Mouse (Mus musculus): ENCODE measurements at regions not wholly inside any gene's neighbourhood (a gene's known extent, or its start where the extent isn't known, plus 50 kb on each side); places are given as distances from the start of the nearest gene placed in this dataset.

- Histone ChIP-seq H3K4me3 (no peak overlapping the region), H3K79me2 (ENCODE audit: control insufficient read depth, insufficient read depth) (no peaks in the 10 kb centered on the region), H3K4me2 (ENCODE audit: low read depth) (no peak overlapping the region), H3ac (ENCODE audit: control insufficient read depth, insufficient read length) (no peak overlapping the region), H3K36me3 (ENCODE audit: control insufficient read depth, insufficient read depth) (no peaks in the 10 kb centered on the region), H3K27me3 (ENCODE audit: control insufficient read depth, insufficient read depth, insufficient read length) (no peaks in the 10 kb centered on the region)
- TF ChIP-seq POLR2A (IDR thresholded peaks at IDR 0.05; ENCODE audit: insufficient read length, low read depth) (no peak), SRF (IDR thresholded peaks at IDR 0.05; ENCODE audit: control insufficient read depth, insufficient read length, low read depth) (no peak), E2F4 (IDR thresholded peaks at IDR 0.05; ENCODE audit: insufficient read depth) (no peak), MYOD1 (IDR thresholded peaks at IDR 0.05; ENCODE audit: control insufficient read depth in 1 of 3, insufficient read length in 2 of 3, low read depth in 2 of 3) (no peak), POLR2AphosphoS2 (IDR thresholded peaks at IDR 0.05; ENCODE audit: insufficient read length, low read depth) (no peak), TCF3 (IDR thresholded peaks at IDR 0.05; ENCODE audit: insufficient read length, low read depth) (no peak), REST (IDR thresholded peaks at IDR 0.05; ENCODE audit: insufficient read depth, insufficient read length) (no peak), MAX (IDR thresholded peaks at IDR 0.05; ENCODE audit: low read depth) (no peak), MYOG (IDR thresholded peaks at IDR 0.05; ENCODE audit: control insufficient read depth in 1 of 3, insufficient read depth in 1 of 3, insufficient read length in 2 of 3, low read depth in 2 of 3) (no peak), USF1 (IDR thresholded peaks at IDR 0.05; ENCODE audit: low read depth) (no peak), CEBPB (IDR thresholded peaks at IDR 0.05; ENCODE audit: insufficient read depth, poor library complexity, severe bottlenecking) (no peak), TCF12 (IDR thresholded peaks at IDR 0.05; ENCODE audit: insufficient read depth, poor library complexity, severe bottlenecking) (no peak)
Measured at GRCm38 (mm10) chr17:88369971-88370370, 70.5 kb upstream of the Foxn2 start.

DNA sequence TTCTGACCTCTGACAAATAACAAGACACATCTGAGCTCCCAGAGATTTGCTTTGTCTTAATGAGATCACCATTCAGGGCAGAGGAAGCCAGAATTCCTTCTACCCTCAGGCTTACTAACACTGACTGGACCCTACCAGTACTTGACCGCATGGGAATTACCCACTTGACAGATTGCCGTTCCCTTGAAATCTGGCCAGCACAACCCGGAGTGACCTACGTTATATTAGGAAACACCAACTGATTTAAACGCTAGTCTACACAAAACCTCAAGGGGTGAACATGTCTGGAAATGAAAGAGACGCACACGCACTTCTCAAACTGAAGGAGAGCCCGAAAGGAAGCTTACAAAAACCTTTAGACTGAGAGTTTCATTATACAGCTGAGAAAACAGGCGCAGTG lies 69.8 kb upstream of the Foxn2 start:
- Histone ChIP-seq H3K27me3 (ENCODE audit: control insufficient read depth, insufficient read depth, insufficient read length) (no peaks in the 10 kb centered on the region), H3K4me3 (no peak overlapping the region), H3K36me3 (ENCODE audit: control insufficient read depth, insufficient read depth) (no peaks in the 10 kb centered on the region), H3K4me2 (ENCODE audit: low read depth) (no peak overlapping the region), H3K79me2 (ENCODE audit: control insufficient read depth, insufficient read depth) (no peaks in the 10 kb centered on the region), H3ac (ENCODE audit: control insufficient read depth, insufficient read length) (no peak overlapping the region)
- no peak for TF ChIP-seq MYOD1 (IDR thresholded peaks at IDR 0.05; ENCODE audit: control insufficient read depth in 1 of 3, insufficient read length in 2 of 3, low read depth in 2 of 3)
- TF ChIP-seq SRF (IDR thresholded peaks at IDR 0.05; ENCODE audit: control insufficient read depth, insufficient read length, low read depth), result no peak
- no peak for TF ChIP-seq MYOG (IDR thresholded peaks at IDR 0.05; ENCODE audit: control insufficient read depth in 1 of 3, insufficient read depth in 1 of 3, insufficient read length in 2 of 3, low read depth in 2 of 3)
- no peak for TF ChIP-seq CEBPB (IDR thresholded peaks at IDR 0.05; ENCODE audit: insufficient read depth, poor library complexity, severe bottlenecking)
- no peak for TF ChIP-seq E2F4 (IDR thresholded peaks at IDR 0.05; ENCODE audit: insufficient read depth)
- no peak for TF ChIP-seq REST (IDR thresholded peaks at IDR 0.05; ENCODE audit: insufficient read depth, insufficient read length)
- no peak for TF ChIP-seq TCF3 (IDR thresholded peaks at IDR 0.05; ENCODE audit: insufficient read length, low read depth)
- TF ChIP-seq USF1 (IDR thresholded peaks at IDR 0.05; ENCODE audit: low read depth), result no peak
- TF ChIP-seq POLR2A (IDR thresholded peaks at IDR 0.05; ENCODE audit: insufficient read length, low read depth), result no peak
- no peak for TF ChIP-seq POLR2AphosphoS2 (IDR thresholded peaks at IDR 0.05; ENCODE audit: insufficient read length, low read depth)
- TF ChIP-seq MAX (IDR thresholded peaks at IDR 0.05; ENCODE audit: low read depth), result no peak
- no peak for TF ChIP-seq TCF12 (IDR thresholded peaks at IDR 0.05; ENCODE audit: insufficient read depth, poor library complexity, severe bottlenecking)

DNA sequence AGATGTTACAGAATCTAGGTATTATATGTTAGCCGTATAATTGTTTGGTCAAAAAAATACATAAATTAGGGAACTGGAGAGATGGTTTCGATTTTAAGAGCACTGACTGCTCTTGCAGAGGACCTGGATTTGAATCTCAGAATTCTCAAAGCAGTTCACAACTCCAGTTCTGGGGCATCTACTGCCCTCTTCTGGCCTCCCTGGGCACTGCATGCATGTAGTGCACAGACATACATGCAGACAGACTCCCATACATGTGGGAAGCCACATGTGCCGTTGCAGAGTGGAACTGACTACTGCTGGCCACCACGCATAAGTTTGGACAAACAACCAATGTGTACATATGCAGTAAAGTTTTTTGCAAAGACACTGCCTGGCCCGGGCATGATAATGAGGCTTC lies 62.0 kb upstream of the Foxn2 start:
- H3K36me3 ChIP-seq (ENCODE audit: control insufficient read depth, insufficient read depth), result no peaks in the 10 kb centered on the region
- H3K27me3 ChIP-seq (ENCODE audit: control insufficient read depth, insufficient read depth, insufficient read length), result no peaks in the 10 kb centered on the region
- H3ac ChIP-seq (ENCODE audit: control insufficient read depth, insufficient read length), result no peak overlapping the region
- no peaks in the 10 kb centered on the region for H3K79me2 ChIP-seq (ENCODE audit: control insufficient read depth, insufficient read depth)
- no peak overlapping the region for H3K4me2 ChIP-seq (ENCODE audit: low read depth)
- TF ChIP-seq POLR2A (IDR thresholded peaks at IDR 0.05; ENCODE audit: insufficient read length, low read depth), result no peak
- no peak for TF ChIP-seq TCF3 (IDR thresholded peaks at IDR 0.05; ENCODE audit: insufficient read length, low read depth)
- no peak for TF ChIP-seq TCF12 (IDR thresholded peaks at IDR 0.05; ENCODE audit: insufficient read depth, poor library complexity, severe bottlenecking)
- TF ChIP-seq MYOD1 (IDR thresholded peaks at IDR 0.05; ENCODE audit: control insufficient read depth in 1 of 3, insufficient read length in 2 of 3, low read depth in 2 of 3), result no peak
- TF ChIP-seq USF1 (IDR thresholded peaks at IDR 0.05; ENCODE audit: low read depth), result no peak
- no peak for TF ChIP-seq MYOG (IDR thresholded peaks at IDR 0.05; ENCODE audit: control insufficient read depth in 1 of 3, insufficient read depth in 1 of 3, insufficient read length in 2 of 3, low read depth in 2 of 3)
- TF ChIP-seq E2F4 (IDR thresholded peaks at IDR 0.05; ENCODE audit: insufficient read depth), result no peak
- TF ChIP-seq CEBPB (IDR thresholded peaks at IDR 0.05; ENCODE audit: insufficient read depth, poor library complexity, severe bottlenecking), result no peak
- TF ChIP-seq SRF (IDR thresholded peaks at IDR 0.05; ENCODE audit: control insufficient read depth, insufficient read length, low read depth), result no peak
- no peak for TF ChIP-seq REST (IDR thresholded peaks at IDR 0.05; ENCODE audit: insufficient read depth, insufficient read length)
- no peak overlapping the region for H3K4me3 ChIP-seq

GRCm38 (mm10) chr17:88379389-88379788 lies 61.1 kb upstream of the Foxn2 start:
- H3K4me3 ChIP-seq, result no peak overlapping the region
- H3K27me3 ChIP-seq (ENCODE audit: control insufficient read depth, insufficient read depth, insufficient read length), result no peaks in the 10 kb centered on the region
- no peak overlapping the region for H3ac ChIP-seq (ENCODE audit: control insufficient read depth, insufficient read length)
- H3K4me2 ChIP-seq (ENCODE audit: low read depth), result no peak overlapping the region
- no peaks in the 10 kb centered on the region for H3K79me2 ChIP-seq (ENCODE audit: control insufficient read depth, insufficient read depth)
- H3K36me3 ChIP-seq (ENCODE audit: control insufficient read depth, insufficient read depth), result no peaks in the 10 kb centered on the region
- TF ChIP-seq E2F4 (IDR thresholded peaks at IDR 0.05; ENCODE audit: insufficient read depth) (no peak), USF1 (IDR thresholded peaks at IDR 0.05; ENCODE audit: low read depth) (no peak), REST (IDR thresholded peaks at IDR 0.05; ENCODE audit: insufficient read depth, insufficient read length) (no peak), MYOD1 (IDR thresholded peaks at IDR 0.05; ENCODE audit: control insufficient read depth in 1 of 3, insufficient read length in 2 of 3, low read depth in 2 of 3) (no peak)

GRCm38 (mm10) chr17:88381106-88381505 lies 59.4 kb upstream of the Foxn2 start:
- Histone ChIP-seq H3K4me2 (ENCODE audit: low read depth) (no peak overlapping the region), H3K4me3 (no peak overlapping the region), H3K27me3 (ENCODE audit: control insufficient read depth, insufficient read depth, insufficient read length) (no peaks in the 10 kb centered on the region), H3ac (ENCODE audit: control insufficient read depth, insufficient read length) (no peak overlapping the region), H3K36me3 (ENCODE audit: control insufficient read depth, insufficient read depth) (no peaks in the 10 kb centered on the region), H3K79me2 (ENCODE audit: control insufficient read depth, insufficient read depth) (no peaks in the 10 kb centered on the region)
- TF ChIP-seq MAX (IDR thresholded peaks at IDR 0.05; ENCODE audit: low read depth), result no peak
- TF ChIP-seq E2F4 (IDR thresholded peaks at IDR 0.05; ENCODE audit: insufficient read depth), result no peak
- TF ChIP-seq TCF3 (IDR thresholded peaks at IDR 0.05; ENCODE audit: insufficient read length, low read depth), result no peak
- no peak for TF ChIP-seq TCF12 (IDR thresholded peaks at IDR 0.05; ENCODE audit: insufficient read depth, poor library complexity, severe bottlenecking)
- TF ChIP-seq CEBPB (IDR thresholded peaks at IDR 0.05; ENCODE audit: insufficient read depth, poor library complexity, severe bottlenecking), result no peak
- no peak for TF ChIP-seq REST (IDR thresholded peaks at IDR 0.05; ENCODE audit: insufficient read depth, insufficient read length)
- TF ChIP-seq USF1 (IDR thresholded peaks at IDR 0.05; ENCODE audit: low read depth), result no peak
- TF ChIP-seq MYOG (IDR thresholded peaks at IDR 0.05; ENCODE audit: control insufficient read depth in 1 of 3, insufficient read depth in 1 of 3, insufficient read length in 2 of 3, low read depth in 2 of 3), result no peak
- TF ChIP-seq MYOD1 (IDR thresholded peaks at IDR 0.05; ENCODE audit: control insufficient read depth in 1 of 3, insufficient read length in 2 of 3, low read depth in 2 of 3), result no peak

Data from myocyte (in vitro differentiated cells).